Mouse (Mus musculus) heart, postnatal 14 days (tissue): ENCODE results near the gene Dnajc11. TPM values are rescaled to one million over a fixed set of nuclear protein-coding genes. Genes with fewer than 3 reads are reported as not detected.

Experiments
- DNase-seq, 2 experiments: peaks; one replicate each; pipeline ENCODE4 v3.0.0; 2021 to 2022
- intact Hi-C: fragments of 180-260 bp; cut with DNase I; formaldehyde crosslinking; loops from one replicate; pipeline ENCODE4 v1.15.1; 2025
- total RNA-seq, 2 experiments: library from RNA; stranded (reverse); gene quantifications; 2 replicates each; pipeline ENCODE4 v1.2.3; 2021

Gene Dnajc11
- total RNA-seq, 2 experiments from 2014 or later, result 94.7 to 103 TPM

DNA sequence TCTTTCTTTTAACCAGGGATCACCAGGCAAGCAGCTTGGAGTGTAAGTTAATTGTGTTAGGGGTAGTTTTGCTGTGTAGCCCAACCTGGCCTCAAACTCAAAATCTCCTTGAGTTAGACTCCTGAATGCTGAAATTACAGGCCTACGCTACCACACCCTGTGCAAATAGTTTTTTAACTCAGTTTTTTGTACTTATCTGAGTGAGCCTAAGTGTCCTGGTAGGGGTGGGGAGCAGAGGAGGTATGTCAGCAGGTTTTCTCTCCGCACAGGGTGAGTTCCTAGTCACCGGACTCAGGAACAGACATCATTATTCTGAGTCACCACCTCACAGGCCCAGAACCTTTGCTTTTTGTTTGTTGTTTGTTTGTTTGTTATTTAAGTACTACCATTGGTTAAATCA, 68.6 kb downstream of the Dnajc11 start:
- intact Hi-C loops, result no loop called here

GRCm38 (mm10) chr4:152006137-152006536, 72.6 kb downstream of the Dnajc11 start:
- intact Hi-C loops, result loop anchor here (2.0 kb wide), 1 partner anchor 25 kb away; no protein-coding TSS in a partner anchor
- no peak for DNase-seq

More for the DNA sequence above, 68.6 kb downstream of the Dnajc11 start:
- no peak for DNase-seq

DNA sequence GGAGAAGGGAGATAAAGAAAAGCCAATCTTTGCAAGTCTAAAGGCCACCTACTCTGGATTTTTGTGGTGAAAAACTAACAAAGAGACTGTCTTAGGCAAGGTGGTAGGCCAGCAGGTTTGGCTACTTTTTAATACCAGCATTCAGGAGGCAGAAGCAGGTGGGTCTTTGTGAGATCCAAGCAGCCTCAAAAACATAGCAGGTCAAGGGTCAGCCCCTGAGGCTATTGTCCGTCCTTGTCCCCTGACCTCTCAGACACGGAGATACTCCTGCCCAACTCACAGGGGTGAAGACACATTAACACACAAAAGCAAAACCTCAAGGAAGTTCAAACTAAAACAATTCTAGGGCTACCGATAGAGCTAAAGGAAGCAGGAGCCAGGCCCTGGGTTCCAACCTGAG, 73.3 kb downstream of the Dnajc11 start:
- no peak for DNase-seq
- intact Hi-C loops, result loop anchor here (2.0 kb wide), 1 partner anchor 26 kb away; no protein-coding TSS in a partner anchor

- DNase-seq, result peak; percentile 42 to 58
These were observed 74.1 kb downstream of the Dnajc11 start for GRCm38 (mm10) chr4:152007481-152008147.

DNA sequence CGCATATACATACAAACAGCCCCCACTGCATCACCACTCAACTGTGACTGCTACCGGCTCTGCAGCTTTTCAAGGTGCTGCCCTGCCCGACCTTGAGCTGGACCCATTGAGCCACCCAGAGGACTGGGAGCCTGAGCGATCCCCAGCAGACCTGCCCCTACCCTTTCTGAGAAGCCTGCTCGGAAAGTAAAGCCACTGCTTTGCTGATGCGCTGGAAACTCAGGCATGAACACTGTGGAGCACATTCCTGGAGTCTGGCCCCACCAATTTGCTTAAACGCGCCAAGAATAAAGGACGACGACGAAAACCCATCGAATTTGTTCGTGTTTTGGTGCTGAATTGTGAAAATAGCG, 74.6 kb downstream of the Dnajc11 start:
- DNase-seq, result peak; percentile 30 to 46
- intact Hi-C loops, result no loop called here

More at GRCm38 (mm10) chr4:152007481-152008147, 74.1 kb downstream of the Dnajc11 start:
- intact Hi-C loops, result loop anchor here (2.0 kb wide), 1 partner anchor 27 kb away; no protein-coding TSS in a partner anchor

GRCm38 (mm10) chr4:152008622-152009075, 75.2 kb downstream of the Dnajc11 start, which contains the start of gene Klhl21:
Gene Klhl21, plus strand, starts transcription at chr4:152008803.
- intact Hi-C loops, result no loop called here
- DNase-seq, result peak; percentile 95 to 97

- intact Hi-C loops, result no loop called here
- peak in 1 of 2 experiments; percentile 74 for DNase-seq
These were observed 75.9 kb downstream of the Dnajc11 start for GRCm38 (mm10) chr4:152009076-152010051.

- peak in 1 of 2 experiments; percentile 54 for DNase-seq
- intact Hi-C loops, result no loop called here
These were observed 76.7 kb downstream of the Dnajc11 start for GRCm38 (mm10) chr4:152010091-152010706.

DNA sequence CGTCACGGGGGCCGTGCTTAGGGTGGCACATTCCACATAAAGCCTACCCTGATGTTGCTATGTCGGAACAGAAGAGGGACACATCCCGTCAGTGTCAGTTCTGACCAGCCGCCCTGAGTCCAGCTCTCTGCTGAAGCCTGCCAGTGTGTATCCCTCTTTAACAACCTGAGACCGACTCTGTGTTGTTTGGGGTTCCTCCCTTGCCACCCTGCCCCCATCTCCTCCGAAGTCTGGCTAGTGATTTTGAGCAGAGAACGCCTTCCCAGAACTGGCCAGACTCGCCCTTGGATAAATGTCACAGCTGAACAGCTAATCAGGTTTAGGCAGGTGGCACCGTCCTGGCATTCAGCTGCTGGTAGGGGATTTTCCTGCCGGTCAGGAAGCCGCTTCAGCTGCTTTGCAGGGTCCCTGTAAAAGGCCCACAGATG, 77.2 kb downstream of the Dnajc11 start:
- intact Hi-C loops, result no loop called here
- DNase-seq, result peak in 1 of 2 experiments; percentile 41

- no peak for DNase-seq
- intact Hi-C loops, result no loop called here
These were observed 77.8 kb downstream of the Dnajc11 start for GRCm38 (mm10) chr4:152011171-152011760.

GRCm38 (mm10) chr4:152012109-152012508, 78.6 kb downstream of the Dnajc11 start:
- intact Hi-C loops, result no loop called here

DNA sequence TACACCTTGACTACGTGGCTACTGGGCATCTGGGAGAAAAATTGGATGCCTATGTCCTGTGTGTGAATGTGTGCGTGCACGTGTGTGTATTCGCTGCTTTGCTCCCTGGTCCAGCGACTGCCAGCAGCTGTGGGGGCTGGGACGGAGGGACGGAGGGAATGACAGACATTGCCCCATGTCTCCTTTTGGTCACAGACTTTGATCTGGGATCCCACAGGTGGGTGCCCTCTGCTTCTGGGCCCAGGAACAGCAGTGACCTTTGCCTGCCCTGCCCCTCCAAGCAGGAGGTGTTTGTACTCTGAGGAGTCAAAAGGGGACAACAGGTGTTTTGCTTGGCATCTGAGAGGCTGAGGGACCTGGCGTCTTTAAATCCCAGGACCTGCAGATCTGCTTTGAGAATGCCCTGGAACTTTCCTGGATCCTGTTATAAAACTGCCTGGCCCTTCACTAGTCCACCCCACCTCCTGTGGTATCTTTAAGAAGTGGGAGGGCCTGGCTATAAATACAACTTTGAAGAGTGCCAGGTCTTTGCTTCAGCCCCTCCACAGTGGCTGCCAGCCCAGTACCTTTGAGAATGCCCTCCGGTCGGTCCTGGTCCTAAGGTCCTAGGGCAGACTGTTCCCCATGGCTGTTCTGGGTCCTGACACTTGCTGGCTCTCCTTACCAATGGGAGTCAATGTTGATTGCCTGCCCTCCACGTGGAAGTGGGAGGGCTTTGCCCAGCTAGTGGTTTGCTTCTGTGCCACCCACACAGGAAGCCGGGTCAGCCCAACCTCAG, 79.7 kb downstream of the Dnajc11 start:
- peak; percentile 44 to 55 for DNase-seq
- intact Hi-C loops, result no loop called here

More at GRCm38 (mm10) chr4:152012109-152012508, 78.6 kb downstream of the Dnajc11 start:
- no peak for DNase-seq

GRCm38 (mm10) chr4:152019073-152019472, 85.6 kb downstream of the Dnajc11 start:
- intact Hi-C loops, result no loop called here
- DNase-seq, result no peak

GRCm38 (mm10) chr4:152020024-152020423, 86.5 kb downstream of the Dnajc11 start:
- DNase-seq, result no peak
- intact Hi-C loops, result no loop called here

DNA sequence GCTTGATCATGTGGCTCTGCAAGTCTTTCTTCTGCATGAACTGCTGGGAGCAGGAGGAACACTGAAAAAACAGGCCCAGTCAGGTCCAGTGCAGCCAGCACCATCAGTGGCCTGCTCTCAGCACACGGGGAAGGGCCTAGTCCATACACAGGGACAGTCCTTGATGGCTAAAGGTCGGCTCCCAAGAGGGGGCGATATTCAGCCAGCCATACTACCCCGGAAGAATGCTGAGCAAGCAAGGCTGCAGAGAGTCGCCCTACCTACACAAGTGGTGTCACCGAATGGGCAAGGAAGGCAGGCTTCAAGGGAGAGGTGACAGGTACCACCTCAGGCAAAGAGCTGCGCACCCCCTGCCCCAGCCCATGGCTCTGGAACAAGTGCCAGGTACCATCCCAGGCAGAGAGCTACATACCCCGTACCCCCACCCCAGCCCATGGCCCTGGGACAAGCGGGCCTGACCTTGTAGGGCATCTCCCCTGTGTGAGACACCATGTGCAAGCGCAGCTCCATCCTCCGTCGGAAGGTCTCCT, 88.1 kb downstream of the Dnajc11 start:
- intact Hi-C loops, result no loop called here

GRCm38 (mm10) chr4:152022506-152022905, 89.0 kb downstream of the Dnajc11 start:
- DNase-seq, result no peak
- intact Hi-C loops, result no loop called here

More for the DNA sequence above, 88.1 kb downstream of the Dnajc11 start:
- DNase-seq, result no peak

DNA sequence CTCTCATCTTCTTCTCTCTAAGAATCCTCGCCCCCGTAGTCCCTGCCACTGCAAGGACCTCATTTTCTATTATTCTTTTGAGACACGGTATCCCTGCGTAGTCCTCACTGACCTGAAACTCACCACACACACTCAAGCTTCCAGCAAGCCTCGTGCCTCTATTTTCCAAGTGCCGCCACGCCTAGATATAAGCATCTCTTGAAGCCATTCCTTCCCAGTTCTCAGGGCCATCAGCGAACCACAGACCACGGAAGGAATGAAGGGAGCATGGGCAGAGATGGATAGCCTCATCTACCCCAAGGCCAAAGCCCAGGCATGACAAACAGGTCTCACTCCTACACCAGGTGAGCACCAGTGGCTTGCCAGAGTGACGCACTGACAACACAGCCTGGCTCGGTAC, 91.0 kb downstream of the Dnajc11 start:
- intact Hi-C loops, result loop anchor here (2.0 kb wide), 1 partner anchor 44 kb away; no protein-coding TSS in a partner anchor
- DNase-seq, result no peak

GRCm38 (mm10) chr4:152026751-152027508, 93.4 kb downstream of the Dnajc11 start:
- intact Hi-C loops, result no loop called here
- no peak for DNase-seq
